Mouse (Mus musculus): ENCODE results near the gene Haus2. TPM values are rescaled to one million over a fixed set of nuclear protein-coding genes. Genes with fewer than 3 reads are reported as not detected.

Haus2 gene
- total RNA-seq, 2 experiments from 2014 or later, result 13.1 to 14.9 TPM

DNA sequence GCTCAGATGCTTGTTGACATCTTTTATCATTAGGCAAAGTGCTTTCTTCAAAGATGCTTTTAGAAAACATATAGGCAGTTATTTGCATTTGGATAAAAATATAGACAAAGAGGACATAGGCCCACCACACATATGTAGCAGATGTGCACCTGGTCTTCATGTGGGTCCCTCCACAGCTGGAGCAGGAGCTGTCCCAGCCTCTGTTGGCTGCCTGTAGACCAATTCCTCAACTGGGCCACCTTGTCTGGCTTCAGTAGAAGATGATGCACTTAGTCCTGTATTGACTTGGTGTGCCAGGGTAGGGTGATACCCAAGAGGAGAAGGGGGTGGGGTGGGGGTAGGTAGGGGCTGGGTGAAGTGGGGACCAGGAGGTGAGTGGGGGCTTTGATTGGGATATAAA lies 53.6 kb downstream of the Haus2 start:
- DNase-seq (ENCODE audit: low spot score in 2 of 2), result no peak

DNA sequence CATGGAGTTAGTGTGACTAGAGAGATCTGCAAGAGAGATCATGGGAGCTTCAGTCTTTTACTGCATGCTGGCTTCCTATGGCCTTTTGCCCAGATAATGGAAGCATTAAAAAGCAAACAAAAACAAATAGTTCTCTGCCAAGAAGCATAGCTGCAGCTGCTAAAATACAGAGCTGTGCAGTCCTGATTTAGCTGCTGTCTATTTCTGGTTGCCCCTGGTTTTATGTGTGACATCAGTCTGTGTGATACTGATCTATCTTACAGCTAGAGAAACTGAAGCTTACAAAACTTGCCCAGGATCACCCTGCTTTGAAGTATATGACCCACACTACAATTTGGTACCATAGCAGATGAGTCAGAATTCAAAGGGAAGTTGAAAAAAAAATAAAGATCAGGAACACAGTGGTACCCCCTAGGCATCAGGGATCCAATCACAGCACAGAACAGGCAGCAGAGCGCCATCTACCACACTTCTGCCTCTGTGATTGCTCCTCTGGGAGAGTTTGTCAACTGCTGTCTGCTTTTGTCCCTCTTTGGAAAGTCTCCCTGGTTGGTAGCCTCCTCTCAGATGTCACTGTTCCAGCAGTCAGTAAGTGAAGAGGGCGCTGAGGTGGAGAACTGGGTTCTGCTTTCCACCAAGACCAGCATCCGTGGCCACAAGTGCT lies 54.4 kb downstream of the Haus2 start:
- DNase-seq (ENCODE audit: low spot score in 2 of 2), result no peak

- no peak for DNase-seq (ENCODE audit: low spot score in 2 of 2)
These were observed 58.3 kb downstream of the Haus2 start for GRCm38 (mm10) chr2:120667446-120667845.

GRCm38 (mm10) chr2:120670253-120670652 lies 61.1 kb downstream of the Haus2 start:
- no peak for DNase-seq (ENCODE audit: low spot score in 2 of 2)

Other genes with a start within 250 kb of the Haus2 start
- 10 to 100 TPM; 12.4 to 14.1 TPM for gene Ganc, start 205.5 kb upstream of the Haus2 start, total RNA-seq (2021)
- 10 to 100 TPM; 40.5 to 43.3 TPM for gene Tmem87a, start 205.3 kb upstream of the Haus2 start, total RNA-seq (2021)
- gene Capn3, start 153.4 kb upstream of the Haus2 start, total RNA-seq (2021), result 1 to 10 TPM; 4.2 TPM
- gene Zfp106, start 45.5 kb upstream of the Haus2 start, total RNA-seq (2021), result 100 to 1,000 TPM; 168 to 179 TPM
- gene Snap23, start 41.7 kb upstream of the Haus2 start, total RNA-seq (2021), result 10 to 100 TPM; 20.0 to 21.1 TPM
- 10 to 100 TPM; 43.6 to 44.7 TPM for gene Lrrc57, start 137 bp downstream of the Haus2 start, total RNA-seq (2021)
- 1 to 10 TPM; 6.9 to 8.8 TPM for gene Stard9, start 19.7 kb downstream of the Haus2 start, total RNA-seq (2021)
- gene Cdan1, start 240.7 kb downstream of the Haus2 start, total RNA-seq (2021), result 10 to 100 TPM; 25.2 to 26.5 TPM
- gene Ttbk2, start 241.2 kb downstream of the Haus2 start, total RNA-seq (2021), result 10 to 100 TPM; 89.8 to 93.3 TPM

Measured in left cerebral cortex, adult 18-20 months (tissue).